Mouse (Mus musculus): Measurements from ENCODE around the gene Serpinb6b.
"Not testable (repeated sequence)": the region's sequence is repeated elsewhere in the genome, so short reads cannot be mapped to it uniquely, and the experiment has no call there.

The Serpinb6b gene

GRCm38 (mm10) chr13:32964989-32965811, at the start of gene Serpinb6b:
Serpinb6b (plus strand) TSS chr13:32965209.
- no peak for DNase-seq

- no peak for DNase-seq
Observed at GRCm38 (mm10) chr13:32922622-32923021, 42.4 kb upstream of the Serpinb6b start.

- DNase-seq: no peak
Observed at GRCm38 (mm10) chr13:32924578-32925360, 40.2 kb upstream of the Serpinb6b start.

- no peak for DNase-seq
Observed at GRCm38 (mm10) chr13:32926661-32927060, 38.3 kb upstream of the Serpinb6b start.

GRCm38 (mm10) chr13:32927241-32927640, 37.8 kb upstream of the Serpinb6b start:
- no peak for DNase-seq

- DNase-seq: no peak
Observed at GRCm38 (mm10) chr13:32929107-32929750, 35.8 kb upstream of the Serpinb6b start.

- no peak for DNase-seq
Observed at GRCm38 (mm10) chr13:32934706-32935381, 30.2 kb upstream of the Serpinb6b start.

GRCm38 (mm10) chr13:32938275-32938674, 26.7 kb upstream of the Serpinb6b start:
- DNase-seq: not testable (repeated sequence)

- not testable (repeated sequence) for DNase-seq
Observed at GRCm38 (mm10) chr13:32939191-32939590, 25.8 kb upstream of the Serpinb6b start.

GRCm38 (mm10) chr13:32956537-32956936, 8.5 kb upstream of the Serpinb6b start:
- no peak for DNase-seq

- DNase-seq: no peak
Observed at GRCm38 (mm10) chr13:32957917-32958316, 7.1 kb upstream of the Serpinb6b start.

- not testable (repeated sequence) for DNase-seq
Observed at GRCm38 (mm10) chr13:32958521-32958920, 6.5 kb upstream of the Serpinb6b start.

GRCm38 (mm10) chr13:32963990-32964753, 837 bp upstream of the Serpinb6b start:
- no peak for DNase-seq

GRCm38 (mm10) chr13:32966116-32966515, 1.1 kb downstream of the Serpinb6b start:
- no peak for DNase-seq

GRCm38 (mm10) chr13:32967233-32967632, 2.2 kb downstream of the Serpinb6b start:
- DNase-seq: no peak

- no peak for DNase-seq
Observed at GRCm38 (mm10) chr13:32968353-32968984, 3.5 kb downstream of the Serpinb6b start.

- DNase-seq: no peak
Observed at GRCm38 (mm10) chr13:32968996-32969640, 4.1 kb downstream of the Serpinb6b start.

GRCm38 (mm10) chr13:32969641-32970040, 4.6 kb downstream of the Serpinb6b start:
- no peak for DNase-seq

- DNase-seq: no peak
Observed at GRCm38 (mm10) chr13:32970776-32971175, 5.8 kb downstream of the Serpinb6b start.

- DNase-seq: no peak
Observed at GRCm38 (mm10) chr13:32974268-32974667, 9.3 kb downstream of the Serpinb6b start.

GRCm38 (mm10) chr13:32974889-32975460, 10.0 kb downstream of the Serpinb6b start:
- DNase-seq: no peak

Data from right cerebral cortex, postnatal 4 days (tissue).